Mouse (Mus musculus) hematopoietic stem cell, adult 5-6 weeks (primary cell): Measurements from ENCODE around the gene Banp. TPM values are rescaled to one million over a fixed set of nuclear protein-coding genes. Genes with fewer than 3 reads are reported as not detected.

ENCODE experiments used
- ATAC-seq, 2 experiments: fragments of 125-278 bp in 1 of 2; replicated peaks in 1 of 2; 2 replicates each; pipeline ENCODE4 v1.8.0; 2016 to 2017; ENCODE audit warnings: inconsistent platforms in 2 of 2, mild to moderate bottlenecking in 2 of 2, moderate number of reproducible peaks in 2 of 2, low read depth in 1 of 2, moderate TSS enrichment in 1 of 2; ENCODE audit not compliant: low FRiP score in 2 of 2, poor library complexity in 2 of 2, severe bottlenecking in 2 of 2, insufficient read depth in 1 of 2, low TSS enrichment in 1 of 2
- total RNA-seq: library from RNA; stranded (forward); fragments of 172-1452, 232-1000 nt; gene quantifications from 2 replicates; pipeline ENCODE4 v1.2.3, GENCODE M21; 2017

Gene Banp
- total RNA-seq, 1 experiment from 2014 or later = 25.3 TPM

DNA sequence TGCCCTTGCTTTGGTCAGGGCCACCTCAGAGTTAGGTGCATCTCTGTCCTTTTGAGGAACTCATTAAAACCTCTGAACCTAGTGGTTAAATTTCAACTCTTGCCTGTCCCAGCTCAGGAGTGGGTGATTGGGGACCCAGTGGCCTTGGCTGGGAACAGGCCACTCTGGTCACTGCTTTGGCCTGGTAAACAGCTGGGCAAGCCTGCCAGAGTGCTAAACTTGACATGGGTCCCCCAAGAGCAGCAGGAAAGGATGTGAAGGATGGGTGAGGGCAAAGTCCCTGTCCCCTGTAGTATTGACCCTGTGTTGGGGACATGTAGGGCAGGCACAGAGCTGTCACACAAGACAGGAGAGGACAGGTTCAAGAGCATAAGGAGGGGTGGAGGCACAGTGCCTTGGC, 4.7 kb upstream of the Banp start, which contains the start of gene Car5a:
TSS of gene Car5a (minus strand) at position 74 of the 400 bp plus-strand sequence.
- no peak for ATAC-seq

GRCm38 (mm10) chr8:121946351-121946750, 3.2 kb upstream of the Banp start:
- no peak for ATAC-seq

DNA sequence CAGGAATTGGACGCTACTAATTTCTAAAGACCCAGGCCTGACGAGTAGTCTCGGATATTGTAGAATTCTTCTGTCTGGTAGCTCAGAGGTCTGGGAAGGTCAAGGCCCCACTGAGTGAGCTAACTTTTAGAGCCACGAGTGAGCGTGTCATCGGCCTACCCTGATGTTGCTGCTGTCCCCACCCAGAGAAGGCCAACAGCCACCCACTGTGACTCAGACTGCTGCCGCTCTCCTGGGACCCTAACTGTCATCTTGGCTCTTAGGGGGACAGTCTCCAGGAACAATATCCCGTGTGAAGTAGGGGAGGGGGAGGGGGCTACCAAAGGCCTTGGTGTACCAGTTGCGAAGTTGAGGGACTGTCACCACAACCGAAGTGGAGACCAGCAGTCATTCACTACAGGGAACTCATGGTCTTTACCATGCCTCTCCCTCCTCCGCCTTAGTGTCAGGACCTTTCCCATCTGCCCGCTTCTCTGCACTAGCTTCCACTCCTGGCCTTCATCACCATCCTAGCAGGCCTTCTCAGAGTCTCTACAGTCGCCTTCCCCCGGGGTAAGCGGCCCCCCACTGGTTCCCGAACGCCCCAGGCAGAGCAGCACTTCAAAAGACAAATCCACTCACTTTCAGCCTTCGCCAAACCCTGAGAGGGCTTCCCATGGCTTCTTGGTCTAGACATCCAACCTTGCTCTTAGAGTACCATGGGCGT, 2.4 kb upstream of the Banp start:
- ATAC-seq = no peak

- ATAC-seq = peak; percentile 13 to 40
Observed at GRCm38 (mm10) chr8:121947753-121948141, 1.8 kb upstream of the Banp start.

GRCm38 (mm10) chr8:121948321-121949145, 1.0 kb upstream of the Banp start:
- ATAC-seq = no peak

- ATAC-seq = peak; percentile 88 to 91
Observed at GRCm38 (mm10) chr8:121949941-121950748, 595 bp downstream of the Banp start.

DNA sequence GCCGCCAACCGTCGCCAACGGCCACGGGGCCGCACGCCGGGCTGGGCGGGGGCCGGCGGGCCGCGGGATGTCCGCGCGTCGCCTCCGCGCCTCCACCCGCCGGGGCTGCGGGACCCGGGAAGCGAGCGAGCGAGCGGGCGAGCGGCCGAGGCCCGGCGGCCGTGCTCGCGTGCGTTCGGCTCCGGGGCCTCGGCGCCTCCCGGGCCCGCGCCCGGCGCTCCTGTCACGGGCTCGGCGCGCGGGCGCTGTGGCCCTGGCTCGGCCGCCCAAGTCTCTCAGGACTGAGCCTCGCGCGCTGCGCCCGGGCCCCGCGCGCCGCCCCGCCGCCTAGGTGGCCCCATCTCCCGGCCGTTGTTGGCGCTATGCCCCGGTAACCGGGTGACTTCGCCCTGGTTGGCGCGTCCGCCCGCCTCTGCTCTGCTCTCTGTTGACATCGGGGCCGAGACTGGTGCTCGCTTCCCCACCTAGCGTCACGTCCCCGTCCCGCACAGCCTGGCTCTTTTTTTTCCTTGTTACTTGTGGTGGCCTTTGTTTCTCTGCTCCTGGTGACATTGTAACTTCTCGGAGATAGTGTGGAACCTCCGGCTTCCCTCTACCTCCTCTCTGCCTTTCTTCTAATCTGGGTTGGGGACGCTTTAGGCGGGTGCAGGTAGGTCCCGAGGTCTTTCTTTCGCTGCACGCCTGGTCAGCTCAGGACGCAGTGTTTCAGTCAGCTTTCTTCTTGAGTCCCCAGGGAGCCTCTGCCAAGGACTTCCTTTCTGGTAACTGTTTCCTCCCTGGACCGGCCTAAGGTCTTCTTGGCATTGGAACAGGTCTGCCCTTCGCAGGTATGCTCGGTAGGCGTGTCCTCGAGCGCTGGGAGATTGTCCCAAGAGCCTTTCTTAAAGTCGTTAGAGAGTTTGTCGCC, 1.5 kb downstream of the Banp start:
- ATAC-seq = no peak

GRCm38 (mm10) chr8:121951656-121952009, 2.1 kb downstream of the Banp start:
- no peak for ATAC-seq

DNA sequence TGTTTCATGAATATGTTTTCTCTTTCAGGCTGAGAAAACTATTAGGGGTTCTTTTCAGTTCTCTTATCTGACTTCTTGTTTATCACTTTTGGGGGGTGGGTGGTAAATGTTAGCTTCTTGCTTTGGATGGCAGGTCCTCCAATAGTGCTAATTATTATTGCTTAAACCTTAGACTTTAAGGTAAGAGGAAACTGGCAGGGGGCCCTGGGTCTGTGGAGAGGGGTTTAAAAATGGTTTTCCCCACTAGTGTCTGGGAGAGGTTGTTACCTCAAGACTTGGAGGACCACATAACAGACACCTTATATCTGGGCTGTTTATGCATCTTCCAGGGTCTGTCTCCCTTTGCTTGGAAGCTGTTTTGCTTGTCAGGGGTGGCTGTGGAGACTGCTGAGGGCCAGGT, 2.6 kb downstream of the Banp start:
- no peak for ATAC-seq

DNA sequence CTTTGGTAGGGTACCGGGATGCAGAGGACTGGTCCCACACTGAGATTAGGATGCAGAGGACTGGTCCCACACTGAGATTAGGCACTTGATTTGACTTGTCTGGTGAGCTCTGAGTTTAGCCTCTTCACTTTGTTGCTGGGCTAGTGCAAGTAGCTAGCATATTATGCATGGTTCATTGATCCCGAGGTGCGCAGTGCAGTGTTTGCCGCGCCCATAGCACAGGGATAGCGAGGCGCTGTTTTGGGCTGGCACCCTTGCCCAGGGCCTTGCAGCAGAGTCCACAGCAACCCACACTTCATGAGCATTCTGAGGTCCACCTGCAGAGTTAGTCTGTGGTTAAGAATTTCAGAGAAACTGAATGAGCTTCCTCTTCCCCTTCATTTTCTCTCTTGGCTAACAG, 3.2 kb downstream of the Banp start:
- ATAC-seq = no peak

DNA sequence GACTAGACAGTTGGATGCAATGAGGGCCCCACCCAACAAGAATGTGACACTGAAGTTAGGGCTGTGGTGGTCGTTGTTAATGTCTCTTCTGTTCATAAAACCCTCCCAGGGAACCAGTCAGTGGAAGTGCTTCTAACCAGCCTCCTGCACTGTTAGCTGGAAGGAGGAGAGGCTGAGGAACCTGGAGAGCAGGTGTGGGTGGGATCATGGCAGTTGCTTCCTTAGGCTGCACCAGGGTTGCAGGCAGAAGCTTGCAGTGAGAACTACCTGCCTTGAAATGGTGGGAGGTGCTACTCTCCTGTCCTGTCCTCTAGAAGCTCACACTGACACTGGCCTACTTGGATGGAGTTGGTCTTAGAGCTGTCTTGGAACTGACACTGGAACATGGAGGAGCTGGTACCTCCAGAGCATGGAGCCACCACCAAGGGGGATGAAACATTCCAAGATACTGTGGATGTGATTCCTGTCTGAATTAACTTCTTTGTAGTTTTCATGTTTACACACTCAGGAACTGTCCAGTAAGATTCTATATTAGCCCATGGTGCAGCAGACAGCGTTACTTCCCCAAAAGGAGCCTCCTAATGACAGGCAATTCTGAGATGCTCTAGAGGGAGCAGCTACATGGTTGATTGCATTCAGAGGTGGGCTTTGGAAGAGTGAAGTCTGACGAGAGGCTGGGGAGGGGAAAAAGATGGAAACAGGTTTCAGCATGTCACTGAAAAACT, 4.4 kb downstream of the Banp start:
- no peak for ATAC-seq

DNA sequence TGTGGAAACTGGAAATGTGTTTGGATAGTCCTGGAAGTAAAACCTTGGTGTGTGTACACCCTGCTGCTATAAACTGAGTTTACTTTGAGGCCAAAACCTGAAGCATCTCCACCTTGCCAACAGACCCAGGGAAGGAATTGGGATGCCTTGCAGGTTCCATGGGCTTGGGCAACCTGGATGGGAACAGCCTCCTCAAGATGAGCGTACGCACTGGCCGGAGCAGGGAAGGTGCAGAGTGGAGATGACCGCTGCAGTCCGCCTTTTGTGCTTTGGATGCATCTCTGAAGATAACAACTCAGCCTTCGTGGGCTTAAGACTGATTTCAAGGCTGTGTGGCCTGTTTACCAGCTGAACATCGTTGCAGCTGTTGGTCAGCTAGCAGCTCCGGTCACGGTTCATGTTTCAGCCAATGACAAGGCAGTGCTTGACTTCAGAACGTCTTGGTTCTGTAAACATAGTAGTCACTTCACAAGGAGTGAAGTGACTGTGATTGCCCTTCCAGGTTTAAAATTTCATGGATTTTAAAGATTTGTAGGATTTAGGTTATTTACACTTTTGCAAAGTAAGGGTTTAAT, 5.5 kb downstream of the Banp start:
- no peak for ATAC-seq

DNA sequence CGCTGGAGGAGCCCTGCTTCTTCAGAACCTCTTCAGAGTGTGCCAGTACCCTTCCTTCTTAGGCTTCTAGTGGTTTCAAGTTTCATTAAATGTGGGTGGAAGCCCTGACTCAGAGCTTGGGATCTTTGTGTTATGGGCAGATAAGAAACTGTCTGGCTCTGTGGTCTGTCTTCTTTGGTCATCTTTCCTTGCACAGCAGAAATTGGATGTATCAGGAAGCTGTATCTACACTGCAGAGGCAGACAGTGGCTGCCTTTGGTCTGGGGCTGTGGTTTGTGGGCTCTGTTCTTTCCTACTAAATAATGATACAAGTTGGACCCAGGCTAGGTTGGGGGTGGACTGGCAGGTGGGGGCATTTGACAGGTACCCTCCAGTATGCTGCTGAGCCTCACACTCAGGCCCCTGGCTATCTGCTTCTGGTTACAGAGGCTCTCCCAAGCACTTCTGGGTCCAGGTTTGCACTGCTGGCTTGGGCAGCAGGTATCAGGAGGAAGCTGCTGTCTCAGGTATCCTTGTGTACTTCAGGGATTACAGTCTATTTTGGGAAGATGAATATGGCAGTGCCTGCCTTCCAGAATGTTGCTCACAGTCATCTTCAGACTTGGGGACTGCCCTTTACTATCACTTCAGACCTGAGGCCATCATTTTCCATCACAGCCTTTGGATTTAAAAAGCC, 6.4 kb downstream of the Banp start:
- peak; percentile 12 to 52; a peak in 2 of 4 replicates for ATAC-seq

- ATAC-seq = no peak
Observed at GRCm38 (mm10) chr8:121958395-121958794, 8.8 kb downstream of the Banp start.

DNA sequence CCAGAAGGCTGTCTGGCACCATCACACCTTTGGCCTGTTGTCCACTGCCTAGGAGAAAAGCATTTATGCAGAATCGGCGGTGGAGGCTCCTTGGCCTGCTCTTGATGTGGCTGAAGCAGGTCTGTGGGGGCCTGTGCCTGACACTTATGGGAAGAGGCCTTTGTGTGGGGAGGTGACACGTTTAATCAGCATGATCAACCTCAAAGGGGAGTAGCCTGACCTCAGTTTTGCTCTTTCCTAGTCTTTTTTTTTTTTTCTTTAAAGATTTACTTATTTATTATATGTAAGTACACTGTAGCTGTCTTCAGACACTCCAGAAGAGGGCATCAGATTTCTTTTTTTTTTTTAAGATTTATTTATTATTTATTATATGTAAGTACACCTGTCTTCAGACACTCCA, 13.3 kb downstream of the Banp start:
- ATAC-seq = no peak
